Mouse (Mus musculus) brain, embryonic 18.5 days (tissue): Measurements from ENCODE around the gene Sec22c.

Source experiments
- DNase-seq: peaks from one replicate; pipeline ENCODE4 v3.0.0-alpha.2; 2012; ENCODE audit warnings: low read depth, low spot score

The Sec22c gene

DNA sequence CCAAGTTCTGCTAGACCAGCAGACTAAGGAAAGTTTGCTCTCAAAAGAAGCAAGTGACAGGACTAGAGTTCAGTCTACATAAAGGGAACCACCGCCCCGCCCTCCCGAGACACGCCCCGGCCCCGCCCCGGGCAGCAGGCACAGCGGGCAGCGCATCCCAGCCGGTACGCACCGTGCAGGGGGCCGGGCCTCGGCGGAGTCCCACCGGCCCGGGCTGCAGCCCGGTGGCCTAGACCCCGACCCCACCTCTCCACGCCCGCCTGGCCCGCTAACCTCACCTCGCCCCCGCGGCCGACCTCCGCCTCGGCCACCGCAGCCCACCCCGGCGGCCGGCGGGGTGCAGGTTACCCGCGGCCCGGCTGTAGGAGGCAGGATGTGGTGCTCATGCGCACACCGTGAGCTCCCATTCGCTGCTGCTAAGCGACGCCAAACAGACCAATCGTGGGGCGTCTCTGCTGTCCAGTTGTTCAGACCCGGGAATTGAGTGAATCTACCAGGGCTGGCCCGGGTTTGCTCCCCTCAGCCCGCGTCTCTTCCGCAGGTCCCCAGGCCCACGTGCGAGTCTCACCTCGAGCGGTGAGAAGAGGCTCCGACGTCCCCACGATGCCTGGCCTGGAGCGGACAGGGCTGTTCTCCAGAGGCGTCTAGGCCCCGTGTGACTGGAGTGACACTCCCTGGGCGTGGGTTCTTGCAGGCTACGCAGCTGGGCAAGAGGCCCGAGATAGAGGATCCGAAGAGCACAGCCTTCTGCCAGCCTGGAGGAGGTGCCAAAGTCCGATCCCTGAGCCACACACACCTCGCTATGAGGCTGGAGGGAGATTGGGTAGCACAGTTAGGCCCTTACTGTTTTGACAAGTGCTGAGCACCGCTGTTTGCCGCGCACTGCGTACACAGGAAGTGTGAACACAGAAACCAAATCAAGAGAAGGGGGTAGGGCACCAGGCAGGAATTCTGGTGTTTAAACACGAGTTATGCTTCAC is at the start of gene Sec22c:
TSS of gene Sec22c (minus strand) at position 845 of the 980 bp plus-strand sequence.
- peak; percentile 76 for DNase-seq

DNA sequence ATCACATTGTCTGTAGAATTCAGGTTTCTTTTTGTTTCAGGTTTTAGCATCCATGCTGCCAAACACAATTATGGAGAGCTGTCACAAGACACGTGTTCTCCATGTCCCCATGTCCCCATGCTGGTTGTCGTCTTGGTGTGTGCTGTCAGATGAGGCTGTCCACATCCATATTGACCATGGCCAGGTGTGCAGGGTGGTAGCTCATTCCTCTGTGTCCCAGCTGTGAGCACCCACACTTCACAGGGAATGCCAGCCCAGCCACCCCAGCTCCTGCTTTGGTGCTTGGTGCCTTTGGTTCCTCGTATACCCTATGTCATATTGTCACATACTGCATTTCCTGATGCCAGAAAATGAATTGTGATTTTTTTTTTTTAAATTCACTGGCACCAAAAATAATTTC is 49.3 kb upstream of the Sec22c start:
- DNase-seq, result no peak

DNA sequence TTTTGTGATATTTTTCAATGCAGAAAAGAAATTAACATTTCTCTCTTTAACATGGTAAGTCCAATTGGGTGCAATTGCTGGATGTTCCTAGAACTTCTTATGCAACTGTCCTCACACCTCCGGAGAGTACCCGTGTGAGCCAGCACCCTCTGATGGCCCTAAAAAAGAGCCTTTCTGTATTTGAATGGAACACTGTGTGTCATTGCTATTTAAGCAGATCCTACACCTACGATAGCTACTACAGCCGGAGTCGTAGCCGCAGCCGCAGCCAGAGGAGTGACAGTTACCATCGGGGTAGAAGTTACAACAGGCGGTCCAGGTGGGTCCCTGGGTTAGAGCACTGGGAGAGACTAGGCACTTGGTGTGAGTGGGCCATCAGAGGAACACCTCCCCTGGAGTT is 47.5 kb upstream of the Sec22c start:
- no peak for DNase-seq

DNA sequence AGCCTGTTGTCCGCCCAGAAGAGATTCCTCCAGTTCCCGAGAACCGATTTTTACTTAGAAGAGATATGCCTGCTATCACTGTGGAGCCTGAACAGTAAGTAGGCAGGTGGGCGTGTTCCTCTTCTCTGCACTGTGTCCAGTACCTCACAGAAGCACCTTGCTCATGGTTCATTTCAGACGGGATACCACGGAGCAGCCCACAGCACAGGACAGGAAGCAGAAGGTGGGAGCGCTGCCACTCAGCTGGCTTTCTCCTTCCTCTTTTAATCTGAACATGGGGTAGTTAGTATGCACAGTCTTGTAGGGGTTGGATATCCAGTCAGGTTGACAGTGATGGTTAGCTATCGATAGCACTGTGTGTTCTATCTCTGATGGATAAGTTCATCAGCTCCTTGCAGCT is 38.8 kb upstream of the Sec22c start:
- DNase-seq, result no peak

DNA sequence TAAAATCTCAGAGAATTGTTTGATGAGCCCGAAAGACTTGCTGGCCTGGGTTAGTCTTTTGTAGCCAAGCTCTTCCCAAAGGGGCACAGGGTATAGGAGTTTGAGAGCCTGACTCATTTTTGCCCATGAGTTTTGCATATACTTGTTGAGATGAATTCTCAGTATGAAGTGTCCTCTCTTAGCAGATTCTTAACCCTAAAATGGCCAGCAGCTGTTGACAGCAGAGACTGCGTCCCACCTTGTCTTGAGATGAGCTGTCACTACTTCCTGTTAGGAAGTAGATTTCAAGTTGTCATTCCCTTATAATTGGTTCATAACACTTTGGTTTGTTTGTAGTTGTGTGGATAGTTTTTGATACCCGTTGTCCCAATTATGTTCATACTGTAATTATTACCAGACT is 35.9 kb upstream of the Sec22c start:
- no peak for DNase-seq

DNA sequence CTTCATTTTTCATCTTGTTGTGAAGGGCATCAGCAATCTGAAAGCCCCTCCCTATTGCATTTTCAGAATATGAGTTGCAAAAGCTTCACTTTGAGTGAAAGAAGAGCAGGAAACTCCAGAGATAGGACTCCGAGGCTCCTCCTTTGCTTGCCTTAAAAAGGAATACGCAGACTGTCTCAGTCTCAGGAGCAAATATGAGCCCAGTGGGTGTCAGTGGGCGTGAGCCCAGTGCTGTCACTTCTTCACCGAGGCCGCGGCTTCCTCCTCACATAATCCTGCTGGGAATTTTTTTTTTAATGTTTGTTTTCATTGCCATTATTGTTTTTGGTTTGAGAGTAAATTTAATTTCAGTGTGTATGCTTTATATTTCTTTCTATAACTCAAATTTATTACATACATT is 35.2 kb upstream of the Sec22c start:
- no peak for DNase-seq

DNA sequence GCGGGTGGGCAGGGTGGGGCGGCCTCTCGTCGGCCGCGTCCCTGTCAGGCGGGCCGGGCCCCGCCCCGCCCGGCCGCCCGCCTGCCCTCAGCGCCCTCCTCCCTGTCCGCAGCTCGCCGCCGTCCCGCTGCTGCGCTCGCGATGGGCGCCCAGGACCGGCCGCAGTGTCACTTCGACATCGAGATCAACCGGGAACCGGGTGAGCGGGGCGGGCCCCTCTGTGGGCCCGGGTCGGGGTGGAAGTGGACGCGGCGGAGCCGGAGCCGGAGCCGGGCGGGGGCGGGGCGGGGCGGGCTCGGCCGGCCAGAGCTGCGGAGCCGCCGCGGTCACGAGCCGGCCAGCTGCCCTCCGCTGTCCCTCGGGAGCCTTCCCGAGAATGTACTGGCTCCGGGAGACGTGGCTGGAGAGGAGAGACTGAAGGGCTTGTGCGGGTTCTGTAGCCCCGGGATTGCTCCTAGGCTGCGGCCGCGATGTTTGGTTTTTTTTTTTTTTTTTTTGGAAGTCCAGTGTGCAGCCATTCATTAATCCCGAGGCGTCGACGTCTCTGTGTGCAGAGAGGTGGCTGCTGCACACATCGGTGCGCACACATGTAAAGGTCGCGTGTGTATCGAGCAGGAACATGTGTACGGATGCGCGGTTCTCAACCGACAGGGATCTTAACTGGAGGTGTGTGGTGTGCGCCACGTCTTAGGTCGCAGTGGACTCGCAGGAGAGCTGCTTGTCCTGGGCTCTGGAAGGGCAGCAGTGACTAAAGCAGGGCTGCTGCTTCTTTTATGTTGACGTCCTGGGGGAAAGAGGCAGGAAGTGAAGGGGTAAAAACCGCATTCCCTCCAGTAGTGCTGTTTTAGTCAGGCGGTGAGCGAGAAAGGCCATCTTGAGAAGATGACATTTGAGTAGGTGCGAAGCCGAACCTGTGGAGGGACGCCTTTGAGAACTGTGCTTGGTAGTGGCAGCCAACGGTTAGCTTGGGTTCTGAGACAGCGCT is 14.3 kb upstream of the Sec22c start:
- DNase-seq, result no peak

DNA sequence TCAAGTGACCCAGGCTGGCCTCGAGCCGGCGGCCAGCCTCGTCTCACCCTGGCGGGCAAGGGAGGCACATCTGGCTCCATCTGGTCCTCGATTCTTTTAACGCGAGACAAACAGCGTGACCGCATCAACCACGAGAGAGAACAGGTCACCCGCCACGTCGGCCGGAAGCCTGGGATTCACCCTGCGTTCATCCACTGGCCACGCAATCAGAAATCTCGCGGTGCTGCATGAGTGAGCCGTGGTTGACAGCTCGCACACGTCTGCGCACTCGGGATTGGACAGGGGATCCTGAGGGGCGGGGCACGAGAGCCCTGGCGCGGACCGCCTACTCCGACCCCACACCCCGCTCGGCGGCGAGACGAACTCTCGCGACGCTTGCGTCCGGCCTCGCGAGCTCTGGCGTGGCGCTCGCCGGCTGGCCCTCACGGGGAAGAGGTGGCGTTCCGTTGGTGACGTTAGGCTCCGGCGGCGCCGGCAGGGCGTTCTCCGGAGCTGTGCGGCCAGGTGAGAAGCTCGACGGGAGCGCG is 13.6 kb upstream of the Sec22c start, which contains the start of gene Nktr:
TSS of gene Nktr (plus strand) at position 378 of the 527 bp plus-strand sequence.
- DNase-seq, result peak; percentile 96

DNA sequence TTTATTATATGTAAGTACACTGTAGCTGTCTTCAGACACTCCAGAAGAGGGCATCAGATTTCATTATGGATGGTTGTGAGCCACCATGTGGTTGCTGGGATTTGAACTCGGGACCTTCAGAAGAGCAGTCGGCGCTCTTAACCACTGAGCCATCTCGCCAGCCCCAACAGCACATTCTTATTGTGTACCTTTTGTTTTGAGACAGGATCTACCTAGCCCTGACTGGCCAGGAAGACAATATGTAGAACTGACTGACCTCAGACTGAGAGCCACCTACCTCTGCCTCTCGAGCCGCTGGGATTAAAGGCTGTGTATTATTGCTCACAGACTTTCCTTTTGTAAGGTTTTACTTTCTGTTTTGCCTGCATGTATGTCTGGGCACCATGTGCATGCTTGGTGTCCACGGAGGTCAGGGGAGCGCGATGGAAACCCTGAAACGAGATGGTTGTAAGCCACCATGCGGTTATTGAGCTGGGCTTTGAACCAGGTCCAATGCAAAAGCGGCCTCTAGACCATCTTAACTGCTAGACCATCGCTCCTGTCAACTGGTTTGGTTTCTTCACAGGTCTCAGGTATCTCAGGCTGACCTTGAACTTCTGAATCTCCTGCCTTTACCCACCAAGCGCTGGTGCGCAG is 12.9 kb upstream of the Sec22c start:
- no peak for DNase-seq

DNA sequence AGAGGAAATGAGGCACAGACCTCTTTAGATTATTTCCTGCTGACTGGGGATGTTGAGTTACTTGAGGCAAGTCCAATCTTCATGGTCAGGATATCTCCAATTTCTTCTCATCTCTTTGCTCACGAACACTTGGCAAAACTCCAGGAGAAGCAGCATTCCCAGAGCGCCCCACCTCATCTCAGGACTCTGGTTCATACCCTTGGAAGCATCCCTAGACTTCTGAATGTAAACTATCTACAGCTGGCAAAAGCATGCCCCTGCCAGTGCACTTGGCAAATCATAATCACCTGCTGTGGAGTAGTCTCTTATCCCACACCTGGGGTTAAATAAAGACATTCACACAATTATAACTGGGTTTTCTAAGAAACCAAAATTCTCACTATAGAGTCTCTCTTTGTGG is 11.8 kb upstream of the Sec22c start:
- no peak for DNase-seq

DNA sequence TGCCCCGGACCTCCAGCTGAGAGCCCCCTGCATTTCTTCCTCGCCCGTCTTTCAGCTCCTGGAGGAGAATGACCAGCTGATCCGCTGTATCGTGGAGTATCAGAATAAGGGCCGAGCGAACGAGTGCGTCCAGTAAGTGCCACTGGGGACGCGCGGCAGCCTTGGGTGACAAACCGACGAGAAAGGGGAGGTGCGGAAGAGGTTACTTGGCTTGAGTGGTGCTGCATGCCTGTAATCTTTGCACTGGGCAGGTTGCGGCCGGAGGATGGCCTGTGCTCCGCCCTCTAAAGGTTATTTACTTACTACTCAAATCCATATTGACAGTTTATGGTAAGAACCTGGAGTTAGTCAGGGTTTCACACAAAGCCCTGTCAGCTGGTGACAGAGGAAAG is 5.3 kb upstream of the Sec22c start:
- DNase-seq, result no peak

DNA sequence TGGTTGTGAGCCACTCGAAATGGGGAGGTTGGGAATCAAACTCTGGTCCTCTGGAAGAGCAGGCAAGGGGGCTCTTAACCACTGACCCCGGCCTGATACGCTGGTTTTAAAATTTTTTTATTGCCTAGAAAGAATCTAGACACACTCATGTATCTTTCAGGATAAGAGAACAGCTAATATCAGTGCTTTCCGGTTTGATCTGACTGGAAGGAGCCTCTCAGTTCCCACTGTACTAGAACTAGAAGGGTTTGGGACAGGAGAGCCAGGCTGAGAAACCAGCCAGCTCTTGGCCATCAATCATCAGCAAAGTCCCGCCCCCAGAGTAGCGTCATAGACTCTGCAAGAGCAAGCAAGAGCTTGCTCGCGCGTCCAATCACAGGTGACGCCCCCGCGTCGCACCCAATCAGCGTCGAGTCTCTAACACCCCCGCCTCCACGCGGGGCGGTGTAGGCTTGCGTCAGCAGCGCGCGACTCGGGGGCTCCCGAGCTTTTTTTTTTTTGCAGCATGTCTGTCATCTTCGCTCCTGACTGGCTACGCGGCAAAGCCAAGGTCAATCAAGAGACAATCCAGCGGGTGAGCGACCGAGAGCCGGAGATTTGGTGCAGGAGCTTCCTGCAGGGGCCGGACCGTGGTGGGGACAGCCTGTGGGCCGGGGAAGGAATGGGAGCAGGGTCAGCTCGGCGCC is 4.8 kb upstream of the Sec22c start, which contains the start of gene Ss18l2:
TSS of gene Ss18l2 (plus strand) at position 432 of the 686 bp plus-strand sequence.
- DNase-seq, result peak; percentile 98

DNA sequence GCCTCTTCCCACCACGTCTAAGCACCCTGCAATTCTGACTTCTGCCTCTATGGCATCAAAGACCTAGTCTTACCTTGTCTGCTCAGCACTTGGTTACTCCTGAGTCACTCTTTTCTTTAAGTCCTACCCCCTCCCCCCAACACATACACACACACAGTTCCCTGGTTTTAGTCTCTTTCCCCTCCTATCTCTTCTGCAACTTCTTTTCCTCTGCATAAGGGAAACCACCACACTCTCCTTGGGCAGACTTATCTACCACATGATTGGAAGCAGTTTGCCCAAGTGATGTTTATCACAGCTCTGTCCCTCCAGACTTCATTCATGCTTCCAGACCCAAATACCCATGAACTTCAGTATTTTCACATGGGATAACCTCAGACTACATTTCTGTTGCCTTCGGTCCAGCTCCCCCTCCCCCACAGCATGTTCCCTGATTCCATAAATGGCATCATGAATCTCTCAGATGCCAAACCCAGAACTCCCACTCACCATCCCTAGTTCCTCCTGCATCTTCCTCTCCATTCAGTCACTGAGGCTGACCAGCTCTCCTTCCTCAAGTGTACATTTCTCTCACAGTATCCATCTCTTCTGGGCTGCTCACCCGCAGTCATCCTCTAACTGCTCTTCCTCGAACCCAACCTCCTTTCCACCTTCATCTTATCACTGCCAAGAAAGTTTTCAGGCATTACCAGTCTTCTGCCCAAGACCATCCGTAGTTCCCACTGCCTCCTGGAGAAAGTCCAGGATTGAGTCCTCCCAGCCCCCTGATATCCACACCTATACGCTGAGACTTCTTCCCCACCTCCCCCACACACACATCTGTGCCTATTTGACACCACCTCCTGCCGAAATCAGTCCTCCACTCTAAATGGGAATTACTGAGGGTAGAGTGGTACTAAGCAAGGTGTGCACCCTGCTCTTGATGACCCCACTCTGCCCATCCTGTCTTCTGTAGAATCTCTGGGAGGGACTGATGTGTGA is 3.5 kb upstream of the Sec22c start:
- no peak for DNase-seq

DNA sequence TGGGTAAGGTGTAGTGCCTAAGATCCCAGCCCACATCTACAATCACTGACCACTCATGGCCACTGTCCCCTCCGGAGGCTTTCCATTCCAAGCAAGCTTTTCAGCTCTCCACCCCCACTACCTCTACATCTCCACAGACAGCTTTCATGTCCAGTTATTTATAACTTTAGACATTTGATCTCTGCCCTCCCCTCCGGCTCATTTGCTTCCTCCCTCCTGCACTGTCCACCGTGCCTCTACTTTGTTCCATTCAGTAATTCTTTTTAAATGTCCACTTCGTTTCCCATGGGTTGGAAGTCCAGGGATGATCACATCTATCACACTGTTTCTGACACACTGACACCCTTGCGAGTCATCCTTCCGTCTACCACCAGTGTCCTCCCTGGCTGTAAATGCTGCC is 2.5 kb upstream of the Sec22c start:
- DNase-seq, result no peak

DNA sequence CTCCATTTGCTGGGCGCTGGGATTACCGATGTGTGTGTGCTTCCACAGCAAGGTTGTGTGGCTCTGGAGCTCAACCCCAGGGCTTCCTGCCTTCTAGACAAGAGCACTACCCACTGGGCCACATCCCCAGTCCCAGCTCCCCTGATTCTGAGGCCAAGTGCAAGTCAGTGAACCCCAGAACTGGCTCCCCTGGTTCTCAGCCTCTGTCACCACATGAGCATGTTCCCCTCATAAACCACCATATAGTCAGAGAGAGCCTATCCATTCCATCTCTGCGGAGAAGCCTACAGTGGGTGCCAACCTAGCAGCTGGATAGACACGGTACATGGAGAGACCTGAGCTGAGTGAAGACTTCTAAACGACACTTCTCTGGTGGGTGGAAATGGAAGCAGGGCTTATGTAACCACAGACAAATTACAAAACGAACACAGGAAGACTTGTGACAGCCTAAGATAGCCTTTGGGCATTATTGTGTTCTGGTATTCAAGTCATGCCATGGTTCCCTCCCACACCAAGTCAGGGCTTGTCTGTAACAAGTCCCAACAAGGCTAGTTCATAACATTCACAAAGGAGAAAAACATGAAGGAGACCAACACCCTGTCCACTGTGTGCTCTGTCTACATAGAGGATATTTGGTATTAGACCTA is 862 bp upstream of the Sec22c start:
- DNase-seq, result no peak

DNA sequence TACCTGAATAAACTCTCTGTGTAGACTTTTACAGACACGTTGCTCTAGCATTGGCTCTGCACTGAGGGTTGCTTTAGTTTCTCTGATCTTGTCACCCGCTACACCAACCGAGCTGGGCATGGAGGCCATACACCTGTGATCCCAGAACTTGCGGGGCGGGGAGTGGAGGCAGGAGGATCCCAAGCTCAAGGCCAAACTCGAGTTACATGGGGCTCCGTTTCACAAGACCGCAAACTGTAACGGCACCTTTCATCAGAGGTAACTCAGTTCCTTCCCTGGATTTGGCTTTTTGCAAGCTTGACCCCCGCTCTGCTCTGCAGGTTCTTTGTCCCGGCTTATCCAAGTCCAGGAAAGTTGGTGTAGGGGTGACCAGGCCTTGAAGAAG is 1.0 kb downstream of the Sec22c start:
- DNase-seq, result no peak

DNA sequence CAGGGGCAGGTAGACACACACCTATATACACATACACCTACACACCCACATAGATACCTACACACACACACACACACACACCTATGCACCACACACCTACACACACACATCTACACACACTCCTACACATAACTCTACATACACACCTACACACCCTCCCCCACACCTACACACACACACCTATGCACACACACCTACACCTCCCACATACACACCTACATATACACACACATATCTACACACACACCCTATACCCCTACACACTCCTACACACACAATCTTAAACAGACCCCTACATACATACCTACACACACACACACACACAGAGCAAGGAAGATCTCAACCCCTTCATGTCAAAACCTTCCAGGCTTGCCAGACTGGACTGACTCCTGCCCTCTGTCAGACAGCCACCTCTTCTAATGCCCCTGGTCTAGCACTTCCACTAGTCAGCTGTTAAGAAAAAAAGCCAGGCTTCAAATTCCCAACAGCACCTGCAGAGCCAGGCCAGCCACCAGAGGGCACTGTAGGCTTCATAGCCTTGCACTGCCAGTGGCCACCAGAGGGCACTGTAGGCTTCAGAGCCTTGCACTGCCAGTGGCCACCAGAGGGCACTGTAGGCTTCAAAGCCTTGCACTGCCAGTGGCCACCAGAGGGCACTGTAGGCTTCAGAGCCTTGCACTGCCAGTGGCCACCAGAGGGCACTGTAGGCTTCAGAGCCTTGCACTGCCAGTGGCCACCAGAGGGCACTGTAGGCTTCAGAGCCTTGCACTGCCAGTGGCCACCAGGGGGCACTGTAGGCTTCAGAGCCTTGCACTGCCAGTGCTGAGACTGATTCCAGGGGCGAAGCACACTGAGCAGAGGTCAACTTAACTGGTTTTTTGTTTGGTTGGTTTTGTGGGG is 7.9 kb downstream of the Sec22c start:
- DNase-seq, result no peak

DNA sequence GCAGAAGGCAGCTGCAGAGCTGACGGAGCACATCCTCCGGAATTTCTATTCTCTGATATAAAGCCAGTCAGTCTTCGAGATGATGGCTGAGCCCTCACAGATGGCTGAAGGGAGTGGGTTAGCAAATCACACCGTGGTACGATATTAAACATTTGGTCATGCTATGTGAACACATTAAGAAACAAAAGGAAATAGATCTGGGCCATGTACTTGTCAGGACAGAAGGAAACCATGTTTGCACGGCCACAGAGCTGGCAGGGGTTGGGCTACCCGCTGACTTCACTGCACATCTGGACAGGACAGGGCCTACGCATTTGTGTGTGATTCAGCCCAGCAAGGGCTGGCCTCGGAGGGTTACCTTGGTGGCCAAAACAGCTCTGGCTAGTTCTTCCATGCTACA is 8.7 kb downstream of the Sec22c start:
- no peak for DNase-seq
